Mouse (Mus musculus): Measurements from ENCODE around the gene Gpcpd1.

GRCm38 (mm10) chr2:132578711-132579110, 8.8 kb downstream of the Gpcpd1 start:
- no peak for TF ChIP-seq POLR2A (IDR thresholded peaks at IDR 0.05; ENCODE audit: borderline replicate concordance, control insufficient read depth, low read depth, low read length)
- no peak for TF ChIP-seq CTCF (IDR thresholded peaks at IDR 0.05; ENCODE audit: control insufficient read depth, insufficient read depth, low read length)

Data from bone marrow, adult 2 months (tissue).